Mouse (Mus musculus) CH12.LX (cell line): Measurements from ENCODE around the gene Snx14. TPM values are rescaled to one million over a fixed set of nuclear protein-coding genes. Genes with fewer than 3 reads are reported as not detected.

Experiments
- DNase-seq: peaks from one replicate; pipeline ENCODE4 v3.0.0-alpha.2; 2013; ENCODE audit errors: extremely low read depth
- H3K27ac ChIP-seq: 2 replicates; pipeline ENCODE4 v1.5.1; 2012; ENCODE audit warnings: low read depth, mild to moderate bottlenecking, control low read depth, moderate library complexity; ENCODE audit not compliant: insufficient read depth
- H3K27me3 ChIP-seq: replicated peaks from 2 replicates; pipeline ENCODE3; 2012; ENCODE audit warnings: inconsistent platforms
- H3K36me3 ChIP-seq, 2 experiments: replicated peaks in 1 of 2; 2 replicates each; pipeline versions ENCODE3 to v1.6.1; 2012; ENCODE audit warnings: inconsistent platforms in 1 of 2, low read length in 1 of 2, mild to moderate bottlenecking in 1 of 2, mixed read lengths in 1 of 2, moderate library complexity in 1 of 2; ENCODE audit not compliant: control insufficient read depth in 1 of 2, insufficient read depth in 1 of 2
- H3K4me1 ChIP-seq, 2 experiments: 2 replicates each; pipeline ENCODE4 v1.6.1; 2012; ENCODE audit warnings: inconsistent platforms in 1 of 2, moderate library complexity in 1 of 2; ENCODE audit not compliant: insufficient read depth in 2 of 2, control insufficient read depth in 1 of 2
- H3K4me2 ChIP-seq: 2 replicates; pipeline ENCODE4 v1.6.1; 2012; ENCODE audit warnings: low read depth, mild to moderate bottlenecking, control low read depth; ENCODE audit not compliant: poor library complexity, insufficient read depth, severe bottlenecking
- H3K4me3 ChIP-seq, 3 experiments: fragments of 150-350 bp in 1 of 3; sonication (generic) in 1 of 3; replicated peaks in 1 of 3; 2 replicates each; pipeline versions ENCODE3 to v1.5.1; 2011 to 2012; ENCODE audit warnings: low read depth in 2 of 3, low read length in 2 of 3, mild to moderate bottlenecking in 2 of 3, moderate library complexity in 2 of 3, control low read depth in 1 of 3, improper control_type of control experiment in 1 of 3, inconsistent platforms in 1 of 3, mixed read lengths in 1 of 3; ENCODE audit not compliant: poor library complexity in 1 of 3
- H3K79me2 ChIP-seq: replicated peaks from 2 replicates; pipeline ENCODE4 v1.6.1; 2012; ENCODE audit warnings: mild to moderate bottlenecking, moderate library complexity; ENCODE audit not compliant: control insufficient read depth, poor library complexity, insufficient read depth, severe bottlenecking; ENCODE audit errors: extremely low read depth
- H3K9ac ChIP-seq: 2 replicates; pipeline ENCODE4 v1.6.1; 2012; ENCODE audit warnings: low read depth, mild to moderate bottlenecking, control low read depth, moderate library complexity; ENCODE audit not compliant: insufficient read depth
- H3K9me3 ChIP-seq: replicated peaks from 2 replicates; pipeline ENCODE3; 2012; ENCODE audit warnings: low read length, inconsistent platforms, mixed read lengths
- BHLHE40 ChIP-seq: IDR thresholded peaks from 2 replicates; pipeline ENCODE4 v1.6.1; 2011; ENCODE audit warnings: mild to moderate bottlenecking, low read depth, low read length, improper control_type of control experiment
- CHD1 ChIP-seq: IDR thresholded peaks from 2 replicates; pipeline ENCODE4 v1.6.1; 2012; ENCODE audit warnings: low read depth, low read length, improper control_type of control experiment, inconsistent platforms
- CTCF ChIP-seq, 2 experiments: IDR thresholded peaks in 1 of 2; conservative IDR thresholded peaks in 1 of 2; 2 replicates each; pipeline ENCODE4 v1.5.1; 2011 to 2012; ENCODE audit warnings: low read depth in 2 of 2, low read length in 2 of 2, improper control_type of control experiment in 1 of 2, inconsistent platforms in 1 of 2, mild to moderate bottlenecking in 1 of 2, moderate library complexity in 1 of 2
- EP300 ChIP-seq: IDR thresholded peaks from 2 replicates; pipeline ENCODE4 v1.6.1; 2011; ENCODE audit warnings: low read length, improper control_type of control experiment
- GABPA ChIP-seq: IDR thresholded peaks from 2 replicates; pipeline ENCODE4 v1.6.1; 2012; ENCODE audit warnings: low read depth, low read length, improper control_type of control experiment, inconsistent platforms; ENCODE audit not compliant: insufficient replicate concordance
- HCFC1 ChIP-seq: IDR thresholded peaks from 2 replicates; pipeline ENCODE4 v1.6.1; 2012; ENCODE audit warnings: low read depth, mild to moderate bottlenecking, inconsistent platforms, low read length, improper control_type of control experiment
- MAX ChIP-seq: IDR thresholded peaks from 2 replicates; pipeline ENCODE4 v1.6.1; 2011; ENCODE audit warnings: low read length, improper control_type of control experiment
- MEF2A ChIP-seq: IDR thresholded peaks from 2 replicates; pipeline ENCODE4 v1.6.1; 2014; ENCODE audit warnings: low read depth, mild to moderate bottlenecking, inconsistent platforms, low read length, improper control_type of control experiment, borderline replicate concordance
- MXI1 ChIP-seq: IDR thresholded peaks from 2 replicates; pipeline ENCODE4 v1.6.1; 2011; ENCODE audit warnings: mild to moderate bottlenecking, low read depth, low read length, improper control_type of control experiment
- PAX5 ChIP-seq: IDR thresholded peaks from 2 replicates; pipeline ENCODE4 v1.6.1; 2012; ENCODE audit warnings: low read length, inconsistent platforms, mixed read lengths
- POLR2A ChIP-seq: IDR thresholded peaks from 2 replicates; pipeline ENCODE4 v1.6.1; 2011; ENCODE audit warnings: low read depth, mild to moderate bottlenecking, improper control_type of control experiment, low read length
- POLR2AphosphoS2 ChIP-seq: IDR thresholded peaks from 2 replicates; pipeline ENCODE4 v1.6.1; 2011; ENCODE audit warnings: low read depth, low read length, improper control_type of control experiment
- RAD21 ChIP-seq: IDR thresholded peaks from 2 replicates; pipeline ENCODE4 v1.6.1; 2011; ENCODE audit warnings: low read depth, mild to moderate bottlenecking, low read length, improper control_type of control experiment, moderate library complexity
- USF2 ChIP-seq: conservative IDR thresholded peaks from 2 replicates; pipeline ENCODE4 v1.6.1; 2011; ENCODE audit warnings: low read depth, low read length, improper control_type of control experiment
- ZC3H11A ChIP-seq: IDR thresholded peaks from 2 replicates; pipeline ENCODE4 v1.6.1; 2012; ENCODE audit warnings: low read depth, mild to moderate bottlenecking, inconsistent platforms, low read length, improper control_type of control experiment
- ZMIZ1 ChIP-seq: IDR thresholded peaks from 2 replicates; pipeline ENCODE4 v1.6.1; 2012; ENCODE audit warnings: low read depth, mild to moderate bottlenecking, inconsistent platforms, low read length, improper control_type of control experiment
- ZNF384 ChIP-seq: IDR thresholded peaks from 2 replicates; pipeline ENCODE4 v1.6.1; 2012; ENCODE audit warnings: low read depth, low read length, improper control_type of control experiment, inconsistent platforms
- dilution Hi-C: fragments of 300-500 bp; cut with MboI; formaldehyde crosslinking; loops from 2 replicates; pipeline ENCODE4 v1.14.3; 2020; ENCODE audit warnings: low sequenced_read_pairs; ENCODE audit not compliant: extremely low pct_unique_long_range_greater_than_20kb, extremely low pct_ligation_motif_present
- in situ Hi-C: fragments of 300-500 bp; cut with MboI; formaldehyde crosslinking; loops from 3 replicates; pipeline ENCODE4 v1.14.3; 2019; ENCODE audit warnings: low sequenced_read_pairs, low pct_ligation_motif_present, low pct_unique_long_range_greater_than_20kb, mixed read lengths
- polyA plus RNA-seq: library from polyadenylated mRNA; unstranded; fragments of >175 nt; gene quantifications from 2 replicates; pipeline ENCODE4 v1.2.1, GENCODE M21; 2012; ENCODE audit warnings: low read depth; ENCODE audit not compliant: insufficient read length
- total RNA-seq, 2 experiments: library from RNA; depleted of rRNA; stranded (reverse); fragments of 300-350 nt in 1 of 2; fragments of >200 nt in 1 of 2; gene quantifications; 2 replicates each; pipeline ENCODE4 v1.2.3; 2012 to 2014

Gene Snx14
- total and polyA plus RNA-seq, 3 experiments: 8.7 to 17.4 (median 10.6) TPM

DNA sequence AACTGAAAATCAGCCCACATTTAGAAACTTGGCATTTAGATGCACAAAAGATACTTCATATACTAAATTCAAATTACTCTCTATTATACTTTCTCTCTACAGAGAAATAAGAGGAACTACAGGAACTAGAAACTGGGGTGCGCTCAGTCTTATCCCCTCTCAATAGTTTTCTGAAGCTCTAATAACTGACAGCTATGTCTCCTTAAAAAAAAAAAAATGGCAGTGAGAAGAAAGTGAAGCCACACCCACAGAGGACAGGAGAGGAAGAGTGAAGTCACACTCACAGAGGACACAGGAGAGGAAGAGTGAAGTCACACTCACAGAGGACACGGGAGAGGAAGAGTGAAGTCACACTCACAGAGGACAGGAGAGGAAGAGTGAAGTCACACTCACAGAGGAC, 14.4 kb downstream of the Snx14 start:
- TF ChIP-seq USF2 (no peak), ZNF384 (peak; percentile 96), HCFC1 (no peak; the same call in 1 of the 2 replicates), ZC3H11A (no peak), CHD1 (no peak), CTCF (conservative IDR thresholded peaks at IDR 0.05 in 1 of 2, IDR thresholded peaks at IDR 0.05 in 1 of 2; ENCODE audit: low read depth in 2 of 2, low read length in 2 of 2) (no peak), MEF2A (no peak), POLR2AphosphoS2 (no peak; the same call in 1 of the 2 replicates), BHLHE40 (0 out of 2 replicates have a peak, but pooled peaks have one; percentile 3), ZMIZ1 (no peak), RAD21 (no peak), PAX5 (no peak), POLR2A (no peak), GABPA (no peak)
- TF ChIP-seq, all 38 proteins: peak for 2
- Histone ChIP-seq H3K4me3 (peak overlapping the region in 2 of 3 experiments; percentile 3 to 45), H3K27me3 (no peaks in the 10 kb centered on the region), H3K27ac (peak overlapping the region; percentile 32), H3K4me1 (no peaks in the 10 kb centered on the region; a peak in 1 of 4 replicates), H3K9me3 (no peaks in the 10 kb centered on the region), H3K9ac (no peak overlapping the region; the same call in 1 of the 2 replicates), H3K79me2 (no peaks in the 10 kb centered on the region), H3K36me3 (peaks cover 11 to 39% of the 10 kb centered on the region in 2 experiments), H3K4me2 (no peak overlapping the region)
- DNase-seq: no peak
- in situ Hi-C loops (no loop called here), dilution Hi-C loops (no loop called here)

DNA sequence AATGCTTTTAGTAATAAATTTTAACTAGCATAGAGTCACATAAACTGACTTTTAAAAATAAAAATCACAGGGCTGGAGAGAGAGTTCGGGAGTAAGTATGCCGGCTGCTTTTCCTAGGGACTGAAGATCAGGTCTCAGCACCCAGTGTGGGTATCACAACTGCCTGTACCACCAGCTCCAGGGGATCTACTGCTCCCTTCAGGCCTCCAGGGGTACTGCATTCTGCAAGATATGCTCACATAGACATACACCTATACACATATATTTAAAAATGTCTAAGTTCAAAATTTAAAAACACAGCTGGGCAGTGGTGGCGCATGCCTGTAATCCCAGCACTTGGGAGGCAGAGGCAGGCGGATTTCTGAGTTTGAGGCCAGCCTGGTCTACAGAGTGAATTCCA, 16.3 kb downstream of the Snx14 start:
- Histone ChIP-seq H3K4me1 (no peaks in the 10 kb centered on the region; a peak in 1 of 4 replicates), H3K79me2 (no peaks in the 10 kb centered on the region), H3K27ac (no peak overlapping the region), H3K9me3 (no peaks in the 10 kb centered on the region), H3K4me2 (no peak overlapping the region), H3K9ac (no peak overlapping the region), H3K36me3 (peaks cover 8 to 34% of the 10 kb centered on the region in 2 experiments), H3K27me3 (no peaks in the 10 kb centered on the region), H3K4me3 (no peak overlapping the region)
- in situ Hi-C loops: no loop called here
- no peak for DNase-seq
- dilution Hi-C loops: no loop called here
- no peak for TF ChIP-seq EP300
- TF ChIP-seq MAX: no peak
- TF ChIP-seq USF2: no peak
- no peak for TF ChIP-seq MXI1
